Mouse (Mus musculus) erythroblast, embryonic 14.5 days (primary cell): ENCODE measurements around the gene Adcy5.

Experiments used
- GATA1 ChIP-seq: IDR thresholded peaks from 2 replicates; pipeline ENCODE4 v1.6.1; 2012; ENCODE audit warnings: low read length, inconsistent platforms, mixed read lengths
- TAL1 ChIP-seq: IDR thresholded peaks from 3 replicates; pipeline ENCODE4 v1.6.1; 2012; ENCODE audit warnings: low read length, inconsistent platforms, mixed read lengths

GRCm38 (mm10) chr16:35252967-35253366 lies 98.3 kb downstream of the Adcy5 start:
- TF ChIP-seq TAL1, result no peak
- TF ChIP-seq GATA1, result no peak
